Mouse (Mus musculus): ENCODE data around the gene Kcnf1. TPM values are rescaled to one million over a fixed set of nuclear protein-coding genes. Genes with fewer than 3 reads are reported as not detected.
"Not testable (repeated sequence)": the region's sequence is repeated elsewhere in the genome, so short reads cannot be mapped to it uniquely, and the experiment has no call there.

Gene Kcnf1
- polyA plus RNA-seq, 1 experiment: 58.4 TPM

DNA sequence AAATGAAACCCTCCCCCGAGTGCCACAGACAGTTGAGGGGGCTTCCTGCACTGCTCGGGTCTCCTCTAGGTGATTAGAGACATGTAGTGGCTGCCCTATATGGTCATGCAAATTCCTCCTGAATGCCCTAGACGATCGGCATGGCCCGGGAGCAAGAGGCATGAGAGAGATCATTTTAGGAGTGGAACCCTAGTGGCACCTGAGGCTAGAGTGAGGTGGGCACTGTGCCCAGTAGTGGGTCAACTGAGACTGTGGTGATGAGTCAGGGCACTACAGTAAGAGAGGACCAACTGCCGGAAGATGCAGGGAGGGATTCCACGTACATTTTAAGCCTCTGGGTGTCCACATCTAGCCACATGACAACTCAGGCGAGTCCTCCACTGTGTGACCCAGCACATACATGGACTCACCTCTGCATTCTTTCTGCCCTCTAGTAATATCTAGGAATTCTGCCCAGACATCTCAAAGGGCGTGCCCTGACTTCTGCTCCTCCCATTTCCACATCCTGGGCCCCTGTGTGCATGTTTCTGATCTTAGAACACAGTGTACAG is 42.1 kb downstream of the Kcnf1 start:
- H3K4me1 ChIP-seq (ENCODE audit: control insufficient read depth, insufficient read depth, low read length): peaks cover 3% of the 10 kb centered on the region; the same call in 1 of the 2 replicates
- no peak for TF ChIP-seq CTCF (IDR thresholded peaks at IDR 0.05; ENCODE audit: extremely low read depth, insufficient read depth, low read length)
- no peak for TF ChIP-seq POLR2A (IDR thresholded peaks at IDR 0.05; ENCODE audit: extremely low read depth, insufficient read depth, low read length)
- no peak overlapping the region for H3K4me3 ChIP-seq (ENCODE audit: insufficient read depth, low read length)
- H3K27ac ChIP-seq (ENCODE audit: insufficient read depth, low read length): no peak overlapping the region

DNA sequence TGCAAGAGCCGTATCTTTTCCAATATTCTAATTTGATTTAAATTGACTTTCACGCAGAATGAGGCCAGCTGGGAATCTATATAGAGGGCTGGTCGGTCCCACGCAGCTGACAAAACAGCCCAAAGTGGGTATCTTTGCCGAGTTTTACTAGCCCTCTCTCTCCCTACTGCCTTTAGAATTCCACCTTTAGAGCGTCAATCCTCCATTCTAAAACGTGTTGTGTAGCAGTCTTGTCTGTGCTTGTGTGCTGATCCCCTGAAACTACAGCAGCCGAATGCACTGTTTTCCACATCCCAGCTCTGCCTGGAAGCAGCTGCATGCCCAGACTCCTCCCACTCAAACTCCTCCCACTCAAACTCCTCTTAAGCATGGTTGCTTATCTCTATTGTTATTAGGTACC is 44.4 kb downstream of the Kcnf1 start:
- Histone ChIP-seq H3K4me1 (ENCODE audit: control insufficient read depth, insufficient read depth, low read length) (peaks cover 3% of the 10 kb centered on the region; the same call in 1 of the 2 replicates), H3K4me3 (ENCODE audit: insufficient read depth, low read length) (no peak overlapping the region), H3K27ac (ENCODE audit: insufficient read depth, low read length) (0 out of 2 replicates have a peak overlapping the region, but pooled peaks have one; percentile 22)
- TF ChIP-seq CTCF (IDR thresholded peaks at IDR 0.05; ENCODE audit: extremely low read depth, insufficient read depth, low read length) (no peak), POLR2A (IDR thresholded peaks at IDR 0.05; ENCODE audit: extremely low read depth, insufficient read depth, low read length) (no peak)

DNA sequence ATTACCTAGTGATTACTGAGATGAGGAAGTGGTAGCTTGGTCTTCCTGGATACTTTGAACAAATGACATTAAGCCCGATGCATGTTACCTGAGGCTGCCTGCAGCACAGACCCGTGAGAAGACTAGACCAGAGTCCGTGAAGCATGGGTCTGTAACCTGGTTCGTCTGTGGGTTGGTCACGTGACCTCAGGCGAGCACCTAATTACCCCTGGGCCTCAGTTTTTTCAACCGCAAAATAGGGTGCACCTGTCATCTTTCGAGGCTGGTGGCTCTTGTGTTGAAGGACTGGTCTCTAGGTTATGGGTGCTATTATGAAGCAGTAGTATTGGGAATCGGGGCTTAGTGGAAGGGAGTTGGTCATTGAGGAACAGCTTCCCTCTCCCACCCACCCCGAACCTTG is 45.1 kb downstream of the Kcnf1 start:
- H3K4me3 ChIP-seq (ENCODE audit: insufficient read depth, low read length): no peak overlapping the region

DNA sequence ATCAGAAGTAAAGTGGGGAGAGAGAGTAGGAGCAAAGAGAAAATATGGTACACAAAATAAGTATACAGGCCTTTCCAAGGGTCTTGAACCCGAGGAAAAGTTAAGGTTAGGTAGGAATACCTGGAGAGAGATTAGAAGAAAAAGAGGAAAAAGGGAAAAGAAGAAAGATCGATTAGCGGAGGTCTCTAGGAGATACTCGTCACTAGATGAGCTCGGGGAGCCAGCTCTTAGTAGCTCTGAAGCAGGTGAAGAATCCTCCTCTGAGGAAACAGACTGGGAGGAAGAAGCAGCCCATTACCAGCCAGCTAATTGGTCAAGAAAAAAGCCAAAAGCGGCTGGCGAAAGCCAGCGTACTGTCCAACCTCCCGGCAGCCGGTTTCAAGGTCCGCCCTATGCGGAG is 53.8 kb downstream of the Kcnf1 start:
- not testable (repeated sequence) for H3K4me3 ChIP-seq (ENCODE audit: insufficient read depth, low read length); H3K27ac ChIP-seq (ENCODE audit: insufficient read depth, low read length); H3K4me1 ChIP-seq (ENCODE audit: control insufficient read depth, insufficient read depth, low read length)

More for the DNA sequence above, 45.1 kb downstream of the Kcnf1 start:
- H3K27ac ChIP-seq (ENCODE audit: insufficient read depth, low read length): no peak overlapping the region
- no peak for TF ChIP-seq CTCF (IDR thresholded peaks at IDR 0.05; ENCODE audit: extremely low read depth, insufficient read depth, low read length)
- no peak for TF ChIP-seq POLR2A (IDR thresholded peaks at IDR 0.05; ENCODE audit: extremely low read depth, insufficient read depth, low read length)
- peaks cover 3% of the 10 kb centered on the region; the same call in 1 of the 2 replicates for H3K4me1 ChIP-seq (ENCODE audit: control insufficient read depth, insufficient read depth, low read length)

Other genes with a start within 250 kb of the Kcnf1 start
- 1.9 and 2.9 TPM in 2 replicates for gene Pqlc3, start 176.5 kb downstream of the Kcnf1 start, polyA plus RNA-seq (2012; rRNA removed)
- 0.62 and 0.88 TPM in 2 replicates for gene 2410004P03Rik, start 165.2 kb downstream of the Kcnf1 start, polyA plus RNA-seq (2012; rRNA removed)
- 87.3 and 96.5 TPM in 2 replicates for gene Pdia6, start 89.7 kb upstream of the Kcnf1 start, polyA plus RNA-seq (2012; rRNA removed)
- 1.8 and 2.2 TPM in 2 replicates for gene Atp6v1c2, start 152.5 kb upstream of the Kcnf1 start, polyA plus RNA-seq (2012; rRNA removed)
- 15.7 and 15.9 TPM in 2 replicates for gene Nol10, start 171.6 kb upstream of the Kcnf1 start, polyA plus RNA-seq (2012; rRNA removed)